Mouse (Mus musculus) gastrocnemius, postnatal 10 days (tissue): Measurements from ENCODE around the gene Adgrv1. TPM values are rescaled to one million over a fixed set of nuclear protein-coding genes. Genes with fewer than 3 reads are reported as not detected.
"Not testable (repeated sequence)": the region's sequence is repeated elsewhere in the genome, so short reads cannot be mapped to it uniquely, and the experiment has no call there.

Experiments
- DNase-seq: peaks from one replicate; pipeline ENCODE4 v3.0.0; 2021; ENCODE audit warnings: mixed read lengths
- total RNA-seq, 2 experiments: library from RNA; stranded (reverse); gene quantifications; 2 replicates each; pipeline ENCODE4 v1.2.3; 2021

Gene Adgrv1
- total RNA-seq, 2 experiments from 2014 or later: 0.20 to 0.26 TPM

GRCm38 (mm10) chr13:81332018-81332417, 300.9 kb downstream of the Adgrv1 start:
- DNase-seq: no peak

- no peak for DNase-seq
Measured at GRCm38 (mm10) chr13:81329762-81330161, 303.2 kb downstream of the Adgrv1 start.

- no peak for DNase-seq
Measured at GRCm38 (mm10) chr13:81328181-81328580, 304.8 kb downstream of the Adgrv1 start.

DNA sequence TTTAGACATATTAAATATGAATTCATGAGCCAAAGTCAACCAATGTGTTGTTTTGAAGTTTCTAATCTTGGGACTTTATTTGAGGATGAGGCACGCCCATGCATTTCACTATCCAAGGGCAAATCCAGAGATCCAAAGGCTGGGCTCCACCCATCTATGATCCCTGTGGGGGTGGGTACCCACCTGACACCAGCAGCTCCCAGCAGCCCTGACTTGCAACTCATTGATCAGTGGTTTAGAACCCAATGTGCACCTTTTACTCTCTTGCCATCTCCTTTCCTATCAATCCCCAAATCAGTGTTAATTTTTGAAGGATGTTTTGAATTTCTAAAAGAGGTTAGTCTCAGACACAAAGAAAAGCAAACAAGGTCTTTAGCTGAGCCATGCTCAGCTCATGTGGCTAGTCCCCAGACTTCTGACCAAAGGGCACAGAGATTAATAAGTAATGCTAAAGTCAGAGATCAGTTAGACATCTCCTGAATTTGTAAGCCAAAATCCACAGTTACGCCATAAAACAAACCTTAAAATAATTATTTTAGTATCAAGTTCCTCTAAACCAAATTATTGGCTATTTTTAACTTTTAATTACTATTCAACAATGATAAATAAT, 307.2 kb downstream of the Adgrv1 start:
- no peak for DNase-seq

- no peak for DNase-seq
Measured at GRCm38 (mm10) chr13:81323546-81324316, 309.2 kb downstream of the Adgrv1 start.

DNA sequence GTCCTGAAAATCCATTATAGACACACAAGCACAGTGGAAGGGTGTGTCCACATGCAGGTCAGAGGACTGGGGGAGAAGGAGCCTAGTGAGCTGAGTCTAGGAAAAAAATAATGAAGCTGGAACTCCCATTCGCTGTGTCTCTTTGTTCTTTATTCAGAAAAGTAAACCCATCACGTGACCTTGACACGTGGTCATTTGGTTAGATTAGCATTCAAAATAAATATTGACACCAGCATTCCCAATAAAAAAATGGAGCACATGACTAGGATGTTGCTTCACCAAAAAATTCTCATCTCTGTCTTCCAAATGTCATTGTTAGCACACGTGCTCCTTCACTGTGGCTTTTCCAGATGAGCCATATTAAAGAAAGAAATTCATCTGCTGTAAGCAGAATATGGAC, 316.4 kb downstream of the Adgrv1 start:
- DNase-seq: no peak

DNA sequence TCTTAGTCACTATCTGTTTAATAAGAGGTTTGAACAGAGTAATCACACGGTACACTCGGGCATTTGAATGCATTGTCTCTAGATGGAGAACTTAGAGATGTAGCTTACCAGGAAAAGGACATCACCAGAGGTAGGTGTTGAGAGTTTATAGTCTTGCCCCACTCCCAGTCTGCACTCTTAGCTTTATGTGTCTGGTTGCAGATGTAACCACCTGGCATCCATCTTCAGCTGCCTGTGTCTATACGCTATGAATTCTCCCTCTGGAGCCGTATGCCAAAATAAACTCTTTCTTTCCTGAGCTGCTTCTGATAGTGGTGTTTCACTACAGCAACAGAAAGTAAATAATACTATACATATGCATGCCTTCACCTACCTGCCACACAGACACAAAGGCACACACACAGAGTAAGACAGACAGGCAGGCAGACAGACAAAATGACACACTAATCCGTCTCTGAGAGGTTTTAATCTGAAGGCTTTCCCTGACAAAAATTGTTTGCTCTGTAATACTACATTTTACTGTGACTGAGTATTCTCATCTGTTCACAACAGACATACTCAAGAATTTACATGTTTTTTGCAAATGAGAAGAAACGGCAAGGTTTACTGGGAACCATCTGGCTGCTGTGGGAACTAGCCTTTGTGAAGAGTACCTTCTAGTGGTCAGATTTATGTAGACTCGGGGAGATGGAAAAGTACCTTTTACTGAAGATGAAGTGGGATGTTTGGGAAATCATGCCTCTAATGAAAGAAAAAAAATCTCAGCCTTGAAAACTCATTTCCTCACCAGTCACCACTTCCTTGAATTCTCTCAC, 318.4 kb downstream of the Adgrv1 start:
- no peak for DNase-seq

DNA sequence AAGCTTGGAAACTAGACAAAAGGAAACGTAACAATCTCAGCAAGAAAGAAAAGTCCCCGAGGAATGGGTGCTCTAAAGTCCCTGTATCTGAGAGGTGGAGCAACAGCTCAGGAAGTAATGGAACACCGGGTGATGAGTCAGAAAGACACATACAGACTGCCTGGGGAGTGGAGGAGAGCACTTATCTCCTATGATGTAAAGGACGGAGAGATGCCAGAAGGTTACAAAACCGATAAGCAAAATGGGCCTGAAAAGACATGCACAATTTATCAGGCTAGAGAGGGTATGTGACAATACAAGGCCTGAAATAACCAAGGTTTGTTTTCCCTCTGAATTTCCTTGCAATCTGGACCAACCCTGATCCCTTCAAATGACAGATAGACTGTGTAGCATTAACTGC, 320.8 kb downstream of the Adgrv1 start:
- DNase-seq: no peak

DNA sequence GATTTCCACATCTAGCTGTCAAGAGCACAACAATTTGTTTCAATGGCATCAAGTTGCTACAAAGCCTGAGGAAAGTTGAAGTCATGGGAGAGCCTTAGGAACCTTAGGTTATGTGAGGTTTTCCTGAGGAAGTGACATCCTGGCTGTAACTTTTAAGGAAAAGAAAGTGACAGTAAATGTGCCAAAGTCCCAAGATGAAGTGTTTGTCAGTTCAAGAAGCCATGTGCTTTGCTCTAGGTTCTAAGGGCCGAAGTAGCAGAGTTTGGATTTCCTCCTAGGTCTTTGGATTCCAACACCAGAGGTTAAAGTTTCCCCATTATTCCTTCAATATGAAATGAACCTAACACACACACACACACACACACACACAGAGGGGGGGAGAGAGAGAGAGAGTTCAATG, 332.1 kb downstream of the Adgrv1 start:
- DNase-seq: no peak

DNA sequence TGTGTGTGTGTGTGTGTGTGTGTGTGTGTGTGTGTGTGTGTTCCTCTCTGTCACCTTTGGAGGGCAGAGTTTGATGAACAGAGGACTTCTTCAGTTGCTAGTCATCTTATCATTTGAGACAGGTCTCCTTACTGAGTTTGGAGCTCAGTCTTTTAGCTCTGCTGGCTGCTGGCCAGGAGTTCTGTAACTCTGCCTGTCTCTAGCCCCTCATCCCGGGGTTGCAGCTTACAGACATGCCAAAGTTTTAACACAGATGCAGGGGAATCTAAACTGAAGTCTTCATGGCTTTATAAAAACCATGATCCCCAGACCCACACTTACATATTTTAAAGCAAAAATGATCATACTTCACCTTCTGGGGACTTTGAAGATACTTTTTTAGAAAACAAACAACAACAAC, 338.8 kb downstream of the Adgrv1 start:
- peak; percentile 7 for DNase-seq

GRCm38 (mm10) chr13:81282193-81282592, 350.8 kb downstream of the Adgrv1 start:
- DNase-seq: no peak

DNA sequence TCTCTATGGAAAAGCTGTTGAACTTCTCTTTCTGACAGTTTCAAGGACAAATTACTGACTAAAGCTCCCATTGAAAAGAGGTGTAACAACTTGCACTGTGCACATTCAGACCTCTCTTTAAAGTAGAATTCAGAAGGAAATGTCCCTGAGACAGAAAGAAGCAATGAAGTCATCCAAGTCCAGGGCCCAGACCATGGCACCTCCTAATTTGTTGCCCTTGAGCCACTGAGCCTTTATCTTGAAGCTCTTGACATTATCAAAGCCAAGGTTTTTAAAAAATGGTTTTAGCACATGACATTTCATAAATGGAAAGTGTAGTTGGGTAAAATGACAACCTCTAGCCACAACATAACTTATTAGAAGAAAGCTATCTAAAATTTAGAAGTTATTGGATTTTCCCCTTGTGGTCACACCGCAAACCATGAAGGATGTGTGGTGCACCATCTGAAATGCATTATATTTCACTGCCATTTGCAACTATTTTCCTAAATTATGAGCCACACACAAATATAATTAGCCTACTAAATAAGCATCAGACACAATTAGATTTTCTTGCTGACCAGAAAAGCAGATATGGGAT, 352.2 kb downstream of the Adgrv1 start:
- DNase-seq: no peak

DNA sequence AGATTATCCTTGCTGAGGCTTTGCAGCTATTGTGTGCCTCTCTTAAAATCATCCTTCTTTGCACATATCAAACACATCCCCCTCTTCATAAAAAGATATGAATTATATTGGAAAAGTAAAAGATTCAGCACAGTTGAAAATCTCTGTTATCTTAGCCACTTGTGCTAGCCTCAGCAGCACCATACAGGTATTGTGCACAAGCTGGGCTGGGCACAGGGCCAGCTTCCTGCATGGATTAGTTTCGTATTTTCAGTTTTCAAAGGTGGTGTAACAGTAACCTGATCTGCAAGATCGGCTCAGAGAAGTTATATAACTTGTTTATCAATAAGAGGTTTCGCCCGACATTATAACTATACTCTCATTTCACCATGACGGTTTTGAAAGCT, 353.6 kb downstream of the Adgrv1 start:
- DNase-seq: no peak

GRCm38 (mm10) chr13:81278669-81279350, 354.1 kb downstream of the Adgrv1 start:
- no peak for DNase-seq

- DNase-seq: no peak
Measured at GRCm38 (mm10) chr13:81273837-81274236, 359.1 kb downstream of the Adgrv1 start.

GRCm38 (mm10) chr13:81270396-81270795, 362.6 kb downstream of the Adgrv1 start:
- no peak for DNase-seq

DNA sequence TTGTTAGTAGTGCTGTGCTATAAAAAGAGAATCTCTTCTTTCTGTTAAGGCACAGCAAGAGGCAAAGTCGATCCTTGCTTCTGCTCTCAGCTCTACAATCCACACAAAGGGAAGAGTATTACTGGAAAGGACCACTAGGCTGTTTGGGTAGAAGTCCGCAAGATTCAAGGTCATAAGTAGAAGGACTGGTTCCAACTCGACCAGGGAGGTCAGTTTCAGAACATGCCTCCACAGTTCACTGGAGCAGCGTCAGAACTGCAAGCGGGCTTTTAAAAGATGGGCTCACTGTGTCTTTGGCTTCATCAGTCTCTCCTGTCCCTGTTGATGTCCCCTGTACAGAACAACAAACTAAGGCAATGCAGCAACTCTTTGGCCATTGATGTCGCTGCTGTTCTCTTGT, 363.9 kb downstream of the Adgrv1 start:
- no peak for DNase-seq

GRCm38 (mm10) chr13:81267489-81267888, 365.5 kb downstream of the Adgrv1 start:
- DNase-seq: not testable (repeated sequence)

DNA sequence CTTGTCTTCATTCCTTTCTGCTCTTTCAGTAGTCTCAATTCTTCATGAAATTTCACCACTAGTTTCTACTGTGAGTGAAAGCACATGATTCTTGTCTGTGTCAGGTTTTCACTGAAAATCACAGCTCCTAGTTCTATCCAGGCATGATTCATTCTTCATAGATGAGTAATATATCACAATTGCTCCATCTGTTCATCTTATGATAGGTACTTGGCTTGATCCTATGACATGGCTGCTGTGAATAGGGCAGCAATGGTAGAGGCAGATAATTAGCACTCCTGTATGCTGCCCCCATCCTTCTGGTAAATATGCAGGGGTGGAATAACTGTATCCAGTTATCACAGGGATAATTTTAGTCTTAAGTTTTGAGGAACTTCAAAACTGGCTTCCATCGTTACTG, 368.5 kb downstream of the Adgrv1 start:
- DNase-seq: no peak

- no peak for DNase-seq
Measured at GRCm38 (mm10) chr13:81241181-81241580, 391.8 kb downstream of the Adgrv1 start.

DNA sequence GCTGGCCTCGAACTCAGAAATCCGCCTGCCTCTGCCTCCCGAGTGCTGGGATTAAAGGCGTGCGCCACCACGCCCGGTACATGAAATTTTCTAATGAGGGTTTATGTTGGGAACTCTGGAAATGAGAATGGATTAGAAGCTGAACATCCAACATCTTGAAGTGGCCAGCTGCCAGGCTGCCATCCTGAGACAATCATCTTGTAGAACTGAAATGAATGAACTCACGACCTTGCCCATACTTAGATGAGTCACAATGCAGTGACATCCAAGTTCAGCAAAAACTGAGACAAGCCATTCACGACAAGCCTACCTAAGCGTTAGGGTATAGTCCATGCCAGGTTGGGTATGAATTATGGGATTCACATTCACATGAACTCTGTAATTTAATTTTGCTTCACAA, 393.1 kb downstream of the Adgrv1 start:
- no peak for DNase-seq

DNA sequence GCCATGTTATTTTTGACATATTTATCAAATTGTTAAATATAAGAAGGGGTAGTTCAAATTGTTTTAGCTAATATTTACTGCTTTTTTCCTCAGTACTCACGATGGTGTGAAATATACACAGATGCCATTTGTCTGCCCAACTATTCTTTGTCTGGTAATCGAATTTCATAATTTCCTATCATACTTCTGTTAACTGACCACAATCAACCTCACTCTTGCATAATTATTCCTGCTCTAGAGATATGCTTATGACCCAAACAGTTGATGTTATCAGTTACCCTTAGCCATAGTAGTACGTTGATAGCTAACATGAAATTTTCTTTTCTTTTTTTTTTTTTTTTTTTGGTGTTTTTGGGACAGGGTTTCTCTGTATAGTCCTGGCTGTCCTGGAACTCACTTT, 393.5 kb downstream of the Adgrv1 start:
- no peak for DNase-seq
